Mouse (Mus musculus) ES-E14 (cell line): Measurements from ENCODE around the gene Csf2rb.

ENCODE experiments used
- HCFC1 ChIP-seq: IDR thresholded peaks from 2 replicates; pipeline ENCODE4 v1.6.1; 2012; ENCODE audit warnings: low read length, inconsistent platforms, borderline replicate concordance; ENCODE audit not compliant: insufficient read depth
- MAFK ChIP-seq: IDR thresholded peaks from 2 replicates; pipeline ENCODE4 v1.6.1; 2014; ENCODE audit warnings: mild to moderate bottlenecking, low read depth, low read length, inconsistent platforms; ENCODE audit not compliant: insufficient read depth
- ZNF384 ChIP-seq: IDR thresholded peaks from 2 replicates; pipeline ENCODE4 v1.6.1; 2012; ENCODE audit warnings: low read depth, low read length, inconsistent platforms

- TF ChIP-seq HCFC1 = no peak
- no peak for TF ChIP-seq ZNF384
- TF ChIP-seq MAFK = no peak
Observed at GRCm38 (mm10) chr15:78374204-78374603, 48.7 kb downstream of the Csf2rb start.
